Mouse (Mus musculus) thymus, postnatal 36 days (tissue): ENCODE measurements around the gene Btbd9.

Experiments used
- DNase-seq, 2 experiments: peaks; one replicate each; pipeline ENCODE4 v3.0.0; 2022; ENCODE audit warnings: mixed read lengths in 2 of 2

Btbd9 gene

DNA sequence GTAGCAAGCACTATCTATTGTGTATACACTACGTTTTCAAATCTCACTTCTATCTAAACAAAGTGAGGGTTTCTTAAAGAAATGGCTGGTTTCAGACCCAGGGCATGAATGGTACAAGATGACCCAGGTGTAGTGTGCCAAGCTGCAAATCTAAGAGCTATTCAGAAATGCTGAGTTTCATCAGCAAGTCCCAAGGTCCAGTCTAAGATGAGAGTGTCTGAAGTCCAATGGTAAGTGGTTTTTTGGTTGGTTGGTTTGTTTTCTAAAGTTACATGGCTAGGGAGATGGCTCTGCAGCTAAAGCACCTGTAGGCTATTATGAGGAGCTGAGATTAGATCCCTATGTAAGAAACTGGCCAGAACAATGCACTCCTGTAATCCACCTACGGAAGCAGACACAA, 246.8 kb downstream of the Btbd9 start:
- DNase-seq = no peak

DNA sequence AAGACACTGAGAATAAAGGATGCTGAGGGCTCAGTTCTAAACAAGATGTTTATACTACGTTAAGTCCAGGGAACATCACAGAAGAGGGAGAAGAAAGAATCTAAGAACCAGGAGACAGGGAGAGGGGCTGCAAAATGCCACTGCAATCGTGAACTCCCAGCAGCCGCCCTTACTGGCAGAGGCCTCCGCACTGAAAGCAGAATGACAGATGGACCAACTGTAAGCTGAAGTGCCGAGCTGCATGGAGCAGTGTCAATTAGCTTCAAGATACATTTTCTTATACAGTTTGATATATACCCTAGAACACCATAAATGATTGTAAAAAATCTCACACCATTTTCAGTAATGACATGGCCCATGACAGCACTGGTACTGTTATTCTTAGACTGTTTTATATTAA, 247.4 kb downstream of the Btbd9 start:
- no peak for DNase-seq

DNA sequence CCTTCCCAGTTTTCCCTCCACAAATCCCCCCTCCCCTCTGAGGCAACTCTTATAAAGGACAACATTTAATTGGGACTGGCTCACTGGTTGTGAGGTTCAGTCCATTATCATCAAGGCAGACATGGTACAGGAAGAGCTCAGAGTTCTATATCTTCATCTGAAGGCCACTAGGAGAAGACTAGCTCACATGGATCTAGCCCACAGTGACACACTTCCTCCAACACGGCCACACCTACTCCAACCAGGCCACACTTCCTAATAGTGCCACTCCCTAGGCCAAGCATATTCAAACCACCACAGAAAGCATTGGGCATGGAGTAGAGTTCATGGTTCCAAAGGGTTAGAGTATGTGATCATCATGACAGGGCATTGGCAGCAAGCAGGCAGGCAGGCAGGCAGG, 249.4 kb downstream of the Btbd9 start:
- no peak for DNase-seq

DNA sequence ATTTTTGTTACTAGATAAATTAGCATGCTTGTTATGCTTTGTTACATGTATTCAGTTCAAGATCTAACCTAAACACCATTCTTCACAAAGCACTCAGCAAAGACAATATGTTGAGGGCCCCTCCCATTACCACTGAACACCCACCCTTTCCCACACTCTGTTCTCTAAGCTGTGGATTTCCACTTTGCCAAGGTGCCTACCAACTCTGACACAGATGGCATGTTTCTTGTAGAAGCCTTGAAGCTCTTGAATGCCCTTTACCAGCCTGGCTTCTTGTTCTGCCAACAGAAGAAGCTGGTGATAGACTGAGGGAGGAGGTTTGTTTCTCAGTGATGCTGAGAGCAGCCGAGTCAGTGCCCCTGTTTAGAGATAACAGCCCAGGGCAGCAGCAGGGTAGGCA, 256.0 kb downstream of the Btbd9 start:
- DNase-seq = no peak

DNA sequence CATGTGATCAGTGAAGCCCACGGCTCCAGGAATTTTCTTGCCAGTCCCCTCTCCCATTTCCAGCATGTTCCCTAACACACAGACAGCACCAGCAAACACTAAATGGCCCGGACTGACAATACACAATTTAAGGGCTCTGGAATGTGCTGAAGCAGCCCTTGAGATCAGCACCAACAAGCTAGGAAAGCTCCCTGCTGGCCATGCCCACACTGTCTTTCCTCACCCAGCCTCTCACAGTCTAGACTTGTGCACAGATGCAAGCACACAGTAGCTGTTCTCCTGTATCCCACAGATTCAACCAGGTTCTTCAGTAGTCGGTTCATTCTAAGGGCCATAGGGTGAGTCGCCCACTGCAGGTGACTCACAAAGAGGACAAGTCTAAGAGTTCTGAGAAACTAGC, 263.6 kb downstream of the Btbd9 start:
- DNase-seq = no peak

GRCm38 (mm10) chr17:30309627-30310026, 266.7 kb downstream of the Btbd9 start:
- no peak for DNase-seq

GRCm38 (mm10) chr17:30308889-30309288, 267.4 kb downstream of the Btbd9 start:
- no peak for DNase-seq

DNA sequence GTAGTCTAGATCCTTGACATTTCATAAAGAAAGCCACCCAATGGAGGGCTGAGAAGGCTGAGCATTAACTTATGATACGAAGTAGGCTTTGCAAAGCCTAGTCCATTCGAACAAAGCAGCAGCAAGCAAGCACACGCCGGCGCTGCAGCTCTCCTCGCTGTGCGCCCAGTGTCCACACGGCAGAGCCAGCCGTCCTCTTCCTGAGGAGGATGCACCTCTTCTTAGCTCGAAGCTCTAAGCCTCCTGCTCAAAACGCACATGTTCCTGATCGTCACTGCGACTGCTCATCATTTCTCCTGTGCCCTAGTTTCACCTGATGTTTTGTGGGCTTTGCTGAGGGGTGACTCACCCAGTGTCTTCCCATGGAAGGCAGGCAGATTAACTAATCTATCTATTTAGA, 268.0 kb downstream of the Btbd9 start:
- DNase-seq = no peak

GRCm38 (mm10) chr17:30307168-30307567, 269.1 kb downstream of the Btbd9 start:
- no peak for DNase-seq

DNA sequence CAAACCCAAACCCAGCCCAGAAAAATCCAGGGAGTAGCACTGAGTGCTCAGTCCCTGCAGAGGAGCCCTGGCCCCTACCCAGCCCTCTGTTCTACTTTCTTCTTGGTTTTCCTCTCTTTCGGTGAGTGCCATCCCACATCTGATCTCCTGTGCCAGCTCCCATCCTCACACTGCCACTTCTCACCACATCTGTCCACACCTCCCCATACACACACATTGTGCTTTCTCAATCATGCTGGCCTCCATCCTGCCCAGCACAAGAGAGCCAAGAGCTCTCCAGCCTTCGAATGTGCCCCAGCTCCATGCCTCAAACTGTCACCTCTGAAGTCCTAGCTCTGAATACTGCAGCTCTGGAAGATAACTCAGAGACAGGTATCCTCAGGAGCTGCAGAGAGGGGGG, 271.5 kb downstream of the Btbd9 start:
- DNase-seq = no peak

- DNase-seq = no peak
Measured at GRCm38 (mm10) chr17:30301338-30301737, 274.9 kb downstream of the Btbd9 start.

DNA sequence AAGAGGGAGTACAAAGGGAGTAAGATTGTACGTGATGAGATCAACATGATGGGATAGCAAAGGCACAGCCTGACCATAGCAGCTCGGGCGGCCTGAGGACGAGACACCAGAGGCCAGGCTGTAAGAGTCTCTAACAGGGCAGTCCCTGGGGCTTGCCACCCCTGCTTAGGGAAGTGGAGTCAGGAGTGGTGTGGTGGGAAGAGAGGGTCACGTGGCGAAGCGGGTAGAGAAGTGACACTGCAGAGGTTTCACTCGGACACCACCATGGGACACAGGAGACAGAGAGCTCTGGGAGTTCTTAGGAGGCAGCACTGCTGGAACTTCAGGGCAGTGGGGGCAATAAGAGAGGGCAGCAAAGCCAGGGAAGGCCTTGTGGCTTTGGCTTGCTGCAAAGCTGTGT, 278.9 kb downstream of the Btbd9 start:
- DNase-seq = no peak

DNA sequence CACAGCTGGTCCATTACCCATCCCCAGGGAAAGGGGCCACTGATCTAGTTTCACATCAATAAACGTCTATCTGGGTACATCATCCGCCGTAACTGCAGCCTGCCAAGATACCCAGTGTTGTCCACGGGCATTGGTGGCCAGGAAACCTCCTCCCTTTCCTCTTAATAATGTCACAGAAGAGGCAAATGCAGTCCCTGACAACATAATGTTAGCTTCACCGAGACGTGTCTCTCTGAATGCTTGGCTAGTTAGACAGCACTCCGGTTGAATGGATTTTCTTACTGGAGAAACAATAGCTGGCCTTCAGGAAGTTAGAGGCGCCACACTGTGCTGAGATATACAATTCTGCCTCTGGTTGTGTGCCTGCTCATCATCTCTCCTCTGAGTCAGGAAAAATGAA, 280.2 kb downstream of the Btbd9 start:
- DNase-seq = no peak

DNA sequence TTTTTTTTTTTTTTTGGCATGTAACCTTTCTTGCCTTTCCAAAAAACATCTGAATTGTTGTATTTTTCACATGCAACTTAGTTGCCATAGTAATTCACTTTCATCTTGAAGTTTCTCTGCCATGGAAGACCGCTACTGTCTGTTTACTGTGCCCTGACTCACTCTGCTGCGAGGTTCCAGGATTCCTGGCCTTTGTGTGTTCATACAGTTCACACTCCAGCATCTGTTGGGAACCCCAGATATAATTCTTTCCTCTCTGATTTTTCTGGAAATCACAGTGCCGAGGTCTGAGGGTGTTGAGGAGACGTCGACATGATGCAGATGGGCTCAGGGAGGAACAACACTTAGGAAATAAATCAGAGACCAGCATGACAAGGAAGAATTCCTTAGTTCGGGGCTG, 283.6 kb downstream of the Btbd9 start:
- DNase-seq = no peak

DNA sequence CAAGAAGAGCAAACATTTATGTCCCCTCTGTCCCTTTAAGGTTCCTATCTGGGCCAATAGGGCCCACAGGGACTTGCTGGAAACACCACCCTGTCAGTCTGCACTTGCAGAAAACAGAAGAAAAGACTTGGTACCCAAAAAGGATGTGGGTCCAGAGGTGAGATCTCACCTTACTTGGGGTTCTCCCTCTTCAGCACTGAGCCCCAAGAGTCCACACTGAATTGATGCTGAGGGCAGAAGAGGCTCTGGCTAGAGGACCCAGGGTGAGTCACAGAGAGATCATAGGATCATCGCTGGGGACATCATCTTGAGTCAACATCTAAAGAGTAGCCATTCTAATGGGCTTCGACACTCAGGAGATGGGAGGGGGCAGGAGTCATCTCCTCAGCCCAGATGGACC, 290.6 kb downstream of the Btbd9 start:
- no peak for DNase-seq

- DNase-seq = no peak
Measured at GRCm38 (mm10) chr17:30283460-30284050, 292.7 kb downstream of the Btbd9 start.

DNA sequence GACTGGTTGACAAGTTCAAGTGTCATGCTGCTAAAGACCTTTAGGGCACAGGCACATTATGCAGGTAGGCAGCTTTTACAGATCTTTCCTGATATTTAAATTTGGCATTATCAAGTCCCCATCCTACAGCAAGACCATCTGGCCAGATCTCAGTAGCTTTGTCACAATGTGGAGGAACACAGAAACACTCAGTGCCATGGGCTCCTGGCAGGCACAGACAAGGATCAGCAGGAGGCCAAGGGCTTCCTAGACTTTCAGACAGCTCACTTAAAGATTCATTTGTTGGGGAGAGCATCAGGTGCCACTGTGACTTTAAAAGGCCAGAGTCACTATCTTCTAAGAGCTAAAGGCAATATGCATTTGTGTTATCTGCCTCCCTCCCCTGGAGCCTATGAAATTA, 293.3 kb downstream of the Btbd9 start:
- DNase-seq = no peak

DNA sequence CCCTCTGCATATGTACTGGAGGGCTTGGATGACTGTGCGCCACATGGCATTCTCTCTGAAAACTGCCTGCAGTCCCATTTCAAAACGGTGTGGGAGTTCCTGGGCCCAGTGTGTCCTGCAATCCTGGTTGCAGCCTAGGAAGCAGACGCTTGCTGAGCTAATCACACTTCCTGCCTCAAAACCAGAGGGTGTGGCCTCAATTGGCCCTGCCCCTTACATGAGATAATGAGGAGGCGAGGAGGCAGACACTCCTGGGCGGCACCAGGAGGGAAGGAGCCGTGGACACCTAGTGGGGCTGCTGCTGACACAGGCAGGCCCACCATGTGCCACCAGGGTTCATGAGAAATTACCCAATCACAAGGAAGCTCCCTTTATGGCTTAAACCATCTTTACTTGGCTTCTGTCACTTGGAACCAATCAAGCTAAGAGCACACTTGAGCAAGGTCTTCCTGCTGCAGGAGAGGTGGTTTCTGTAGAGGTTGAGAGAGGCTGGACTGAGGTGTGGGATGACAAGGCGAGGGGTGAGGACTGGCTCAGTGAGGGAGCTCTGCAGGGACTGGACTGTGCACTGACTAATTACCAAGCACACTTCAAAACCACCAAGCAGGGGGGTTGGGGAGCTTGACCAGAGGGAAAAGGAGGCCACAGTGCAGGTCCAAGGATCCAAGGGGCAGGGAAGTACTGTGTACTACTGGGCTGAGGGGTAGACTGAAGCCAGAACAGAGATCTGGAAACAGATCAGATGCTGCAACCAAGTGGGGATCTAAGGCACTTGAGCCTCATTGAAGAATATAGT, 295.8 kb downstream of the Btbd9 start:
- DNase-seq = peak in 1 of 2 experiments; percentile 13

GRCm38 (mm10) chr17:30279684-30280083, 296.6 kb downstream of the Btbd9 start:
- DNase-seq = no peak

DNA sequence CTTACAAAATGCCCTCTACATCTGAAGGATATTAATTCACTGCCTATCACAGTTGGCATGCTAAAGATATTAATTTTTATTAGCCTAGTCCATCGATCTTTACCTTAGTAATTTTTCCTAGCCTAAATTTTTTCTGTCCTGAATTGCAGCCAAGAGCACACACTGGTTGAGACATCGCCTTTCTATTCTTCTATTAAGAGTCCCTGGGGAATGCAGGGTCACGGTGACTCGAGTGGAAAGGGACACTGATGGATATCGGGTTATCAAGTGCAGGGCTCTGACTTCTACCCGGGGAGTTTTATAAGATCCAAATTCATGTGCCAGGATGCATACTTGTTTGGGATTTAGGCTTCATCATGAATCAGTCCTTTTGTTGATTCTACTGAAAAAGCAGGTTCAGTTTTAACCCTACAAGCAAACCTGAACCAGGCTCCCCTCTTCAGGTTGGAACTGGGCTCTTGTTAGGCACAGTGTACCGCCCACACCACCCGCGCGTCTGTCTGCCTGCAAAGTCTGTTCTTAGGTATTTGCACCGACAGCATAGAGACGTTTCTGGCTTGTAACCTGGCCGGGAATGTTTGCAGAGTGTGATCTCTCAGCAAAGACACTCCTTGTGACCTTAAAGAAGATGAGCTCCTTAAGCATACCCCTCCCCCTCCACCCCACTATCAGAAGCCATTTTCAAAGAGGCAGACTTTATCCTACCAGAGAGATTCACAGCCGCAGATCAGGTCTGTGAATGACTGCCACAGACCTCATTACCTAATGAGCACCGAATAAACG, 297.5 kb downstream of the Btbd9 start:
- DNase-seq = no peak

GRCm38 (mm10) chr17:30276477-30276876, 299.8 kb downstream of the Btbd9 start:
- DNase-seq = no peak

GRCm38 (mm10) chr17:30272769-30273168, 303.5 kb downstream of the Btbd9 start:
- DNase-seq = no peak

- DNase-seq = no peak
Measured at GRCm38 (mm10) chr17:30269136-30270063, 306.9 kb downstream of the Btbd9 start.
